Comparison of ENCODE assay signal across 9 mouse cellular contexts in genomic region chr6:86522001-86522911, GRCm38 (mm10). TPM values are rescaled to one million over a fixed set of nuclear protein-coding genes. Genes with fewer than 3 reads are reported as not detected.
A peak's percentile ranks its signal among the peaks of the same experiment; 100 is the strongest.
DNase-seq lines count a peak whose midpoint lies in the region; ATAC-seq lines count a peak whose summit lies in the region.
"Had no signal": no experiment of that assay in that cellular context is flagged by ENCODE, and none has a peak within 500 bp of the region (broad histone marks: within the 10 kb centered on the region; RNA-seq: fewer than 3 reads in every experiment).

No protein-coding gene starts in this region.

- no peak overlapping the region; the same call in 1 of the 2 replicates for H3K4me3 ChIP-seq in heart, embryonic 16.5 days (ENCODE audit: low read length)
- H3K4me3 ChIP-seq in midbrain, embryonic 10.5 days: peak overlapping the region; percentile 98

- H3K27ac ChIP-seq in heart, embryonic 16.5 days (ENCODE audit: low read length): peak overlapping the region; percentile 89
- H3K27ac ChIP-seq in midbrain, embryonic 10.5 days (replicated peaks): peak overlapping the region; percentile 59; the same call in 1 of the 2 replicates

- H3K9ac ChIP-seq in heart, embryonic 16.5 days (ENCODE audit: low read length): peak overlapping the region; percentile 1; the same call in 1 of the 2 replicates

- WGBS in heart, embryonic 16.5 days: 84% methylated on average over 5 of the region's 5 CpGs
- 82% methylated on average over 5 of the region's 5 CpGs for WGBS in midbrain, embryonic 10.5 days

- ATAC-seq in heart, embryonic 16.5 days (replicated peaks; ENCODE audit: extremely low read depth, insufficient read depth, low FRiP score): no peak

- H3K4me1 ChIP-seq in heart, embryonic 16.5 days (ENCODE audit: control insufficient read depth, insufficient read depth, low read length): peaks cover 16% of the 10 kb centered on the region
- peaks cover 23% of the 10 kb centered on the region for H3K4me1 ChIP-seq in midbrain, embryonic 10.5 days

- no peaks in the 10 kb centered on the region for H3K27me3 ChIP-seq in heart, embryonic 16.5 days (ENCODE audit: control insufficient read depth, insufficient read depth, low read length)
- H3K27me3 ChIP-seq in midbrain, embryonic 10.5 days (ENCODE audit: low read depth, poor library complexity, severe bottlenecking): no peaks in the 10 kb centered on the region

- peak; percentile 42 to 58 for DNase-seq in adrenal gland, adult (ENCODE audit: inconsistent age in 2 of 2, low spot score in 1 of 2)
- DNase-seq in adrenal gland, adult 8-10 months: no peak
- DNase-seq in 3T3-L1 (ENCODE audit: low read depth, low spot score): peak; percentile 46
- no peak for DNase-seq in midbrain, embryonic 10.5 days (ENCODE audit: low spot score)
- DNase-seq in urinary bladder, adult 2 months (ENCODE audit: low spot score): no peak
- DNase-seq in left cerebral cortex, postnatal 25 days (ENCODE audit: low spot score in 2 of 2): no peak
- DNase-seq in urinary bladder, postnatal 25 days (ENCODE audit: low spot score): no peak
- DNase-seq: cerebellum, postnatal 25 days had no signal

- H3K9me3 ChIP-seq in heart, embryonic 16.5 days (replicated peaks; ENCODE audit: control insufficient read depth, low read length): no peaks in the 10 kb centered on the region
- H3K9me3 ChIP-seq in midbrain, embryonic 10.5 days (replicated peaks): no peaks in the 10 kb centered on the region

- peaks cover 9% of the 10 kb centered on the region; the same call in 1 of the 2 replicates for H3K36me3 ChIP-seq in heart, embryonic 16.5 days (ENCODE audit: control insufficient read depth, insufficient read depth)
- peaks cover 48% of the 10 kb centered on the region for H3K36me3 ChIP-seq in midbrain, embryonic 10.5 days

- peak overlapping the region; percentile 96; the same call in 1 of the 2 replicates for H3K4me2 ChIP-seq in heart, embryonic 16.5 days (ENCODE audit: low read depth, low read length)

- intact Hi-C loops in left cerebral cortex, postnatal 25 days (cut with DNase I): no loop called here

RNA-seq across cellular contexts. Expression of gene Pcbp1, which starts 3.9 kb away (rescaled TPM):
- total RNA-seq in adrenal gland, adult 8-10 months (2022): 100 to 1,000 TPM; 286 to 319 (median 308) TPM
- 149 and 264 TPM in 2 replicates for polyA plus RNA-seq in heart, embryonic 16.5 days (2015; fragmentation: Nextera tagmentation; extraction: Ambion mirVana)
- 321 and 408 TPM in 2 replicates for polyA plus RNA-seq in midbrain, embryonic 10.5 days (2016; fragmentation: Nextera tagmentation; extraction: Ambion mirVana)
- polyA plus RNA-seq in urinary bladder, adult 2 months (2012; rRNA removed): 153 and 183 TPM in 2 replicates
- total RNA-seq in left cerebral cortex, postnatal 25 days (2021): 100 to 1,000 TPM; 183 to 189 TPM

Comparison
In these comparisons a context has a peak if more than half of its experiments do, and no peak if none do; other contexts are left out.
1. DNase-seq: peak in adrenal gland, adult (2 of 2) and 3T3-L1 (single experiment); none in adrenal gland, adult 8-10 months (single experiment), midbrain, embryonic 10.5 days (single experiment), urinary bladder, adult 2 months (single experiment), left cerebral cortex, postnatal 25 days (0 of 2) and urinary bladder, postnatal 25 days (single experiment).